Mouse (Mus musculus): ENCODE results near the gene Ccdc106. TPM values are rescaled to one million over a fixed set of nuclear protein-coding genes. Genes with fewer than 3 reads are reported as not detected.
A peak's percentile ranks its signal among the peaks of the same experiment; 100 is the strongest.

Ccdc106 gene
- polyA plus RNA-seq, 1 experiment = 42.4 TPM

GRCm38 (mm10) chr7:5081241-5081640, 60.9 kb downstream of the Ccdc106 start:
- no peak for DNase-seq
- H3K27ac ChIP-seq (ENCODE audit: insufficient read depth, low read length) = no peak overlapping the region

GRCm38 (mm10) chr7:5081939-5082338, 61.6 kb downstream of the Ccdc106 start:
- TF ChIP-seq CTCF (IDR thresholded peaks at IDR 0.05; ENCODE audit: borderline replicate concordance, insufficient read depth, low read depth, low read length) (no peak), POLR2A (IDR thresholded peaks at IDR 0.05; ENCODE audit: borderline replicate concordance, insufficient read depth, low read length) (no peak)
- Histone ChIP-seq H3K27ac (ENCODE audit: insufficient read depth, low read length) (no peak overlapping the region), H3K4me1 (ENCODE audit: control insufficient read depth, insufficient read depth, low read length) (peaks cover 7% of the 10 kb centered on the region), H3K27me3 (ENCODE audit: control insufficient read depth, insufficient read depth, low read length) (no peaks in the 10 kb centered on the region), H3K4me3 (replicated peaks; ENCODE audit: insufficient read depth, low read depth, low read length) (no peak overlapping the region)
- DNase-seq = no peak
- 88% methylated on average over 2 of the region's 2 CpGs for WGBS

More at GRCm38 (mm10) chr7:5081241-5081640, 60.9 kb downstream of the Ccdc106 start:
- H3K4me1 ChIP-seq (ENCODE audit: control insufficient read depth, insufficient read depth, low read length) = peaks cover 6% of the 10 kb centered on the region
- peak overlapping the region; percentile 24 for H3K4me3 ChIP-seq (replicated peaks; ENCODE audit: insufficient read depth, low read depth, low read length)
- TF ChIP-seq CTCF (IDR thresholded peaks at IDR 0.05; ENCODE audit: borderline replicate concordance, insufficient read depth, low read depth, low read length) (no peak), POLR2A (IDR thresholded peaks at IDR 0.05; ENCODE audit: borderline replicate concordance, insufficient read depth, low read length) (no peak)
- WGBS = 49% methylated on average over 6 of the region's 6 CpGs
- no peaks in the 10 kb centered on the region for H3K27me3 ChIP-seq (ENCODE audit: control insufficient read depth, insufficient read depth, low read length)

GRCm38 (mm10) chr7:5083325-5084105, 63.2 kb downstream of the Ccdc106 start:
- peak in 1 of 2 experiments; percentile 8 for DNase-seq
- WGBS = 90% methylated on average over 18 of the region's 18 CpGs
- no peak overlapping the region for H3K27ac ChIP-seq (ENCODE audit: insufficient read depth, low read length)
- H3K27me3 ChIP-seq (ENCODE audit: control insufficient read depth, insufficient read depth, low read length) = no peaks in the 10 kb centered on the region
- peaks cover 11% of the 10 kb centered on the region for H3K4me1 ChIP-seq (ENCODE audit: control insufficient read depth, insufficient read depth, low read length)
- TF ChIP-seq POLR2A (IDR thresholded peaks at IDR 0.05; ENCODE audit: borderline replicate concordance, insufficient read depth, low read length) (no peak), CTCF (IDR thresholded peaks at IDR 0.05; ENCODE audit: borderline replicate concordance, insufficient read depth, low read depth, low read length) (no peak)
- H3K4me3 ChIP-seq (replicated peaks; ENCODE audit: insufficient read depth, low read depth, low read length) = no peak overlapping the region

- Histone ChIP-seq H3K4me1 (ENCODE audit: control insufficient read depth, insufficient read depth, low read length) (peaks cover 13% of the 10 kb centered on the region), H3K4me3 (replicated peaks; ENCODE audit: insufficient read depth, low read depth, low read length) (no peak overlapping the region), H3K27ac (ENCODE audit: insufficient read depth, low read length) (no peak overlapping the region), H3K27me3 (ENCODE audit: control insufficient read depth, insufficient read depth, low read length) (no peaks in the 10 kb centered on the region)
- WGBS = 100% methylated on average over 1 of the region's 1 CpGs
- TF ChIP-seq CTCF (IDR thresholded peaks at IDR 0.05; ENCODE audit: borderline replicate concordance, insufficient read depth, low read depth, low read length) (no peak), POLR2A (IDR thresholded peaks at IDR 0.05; ENCODE audit: borderline replicate concordance, insufficient read depth, low read length) (no peak)
- peak in 1 of 2 experiments; percentile 9 for DNase-seq
Measured at GRCm38 (mm10) chr7:5085512-5085911, 65.2 kb downstream of the Ccdc106 start.

GRCm38 (mm10) chr7:5086921-5087440, 66.6 kb downstream of the Ccdc106 start:
- 53% methylated on average over 5 of the region's 5 CpGs for WGBS
- H3K4me3 ChIP-seq (replicated peaks; ENCODE audit: insufficient read depth, low read depth, low read length) = no peak overlapping the region
- H3K4me1 ChIP-seq (ENCODE audit: control insufficient read depth, insufficient read depth, low read length) = peaks cover 13% of the 10 kb centered on the region
- TF ChIP-seq CTCF (IDR thresholded peaks at IDR 0.05; ENCODE audit: borderline replicate concordance, insufficient read depth, low read depth, low read length) = no peak
- no peak for TF ChIP-seq POLR2A (IDR thresholded peaks at IDR 0.05; ENCODE audit: borderline replicate concordance, insufficient read depth, low read length)
- H3K27ac ChIP-seq (ENCODE audit: insufficient read depth, low read length) = no peak overlapping the region
- peak in 1 of 2 experiments; percentile 9 for DNase-seq
- H3K27me3 ChIP-seq (ENCODE audit: control insufficient read depth, insufficient read depth, low read length) = no peaks in the 10 kb centered on the region

GRCm38 (mm10) chr7:5087886-5088285, 67.5 kb downstream of the Ccdc106 start:
- DNase-seq = no peak
- Histone ChIP-seq H3K27ac (ENCODE audit: insufficient read depth, low read length) (no peak overlapping the region), H3K4me1 (ENCODE audit: control insufficient read depth, insufficient read depth, low read length) (peaks cover 13% of the 10 kb centered on the region), H3K27me3 (ENCODE audit: control insufficient read depth, insufficient read depth, low read length) (no peaks in the 10 kb centered on the region), H3K4me3 (replicated peaks; ENCODE audit: insufficient read depth, low read depth, low read length) (no peak overlapping the region)
- TF ChIP-seq CTCF (IDR thresholded peaks at IDR 0.05; ENCODE audit: borderline replicate concordance, insufficient read depth, low read depth, low read length) (no peak), POLR2A (IDR thresholded peaks at IDR 0.05; ENCODE audit: borderline replicate concordance, insufficient read depth, low read length) (no peak)
- WGBS = 30% methylated on average over 4 of the region's 4 CpGs

GRCm38 (mm10) chr7:5089853-5090252, 69.5 kb downstream of the Ccdc106 start:
- Histone ChIP-seq H3K27me3 (ENCODE audit: control insufficient read depth, insufficient read depth, low read length) (no peaks in the 10 kb centered on the region), H3K27ac (ENCODE audit: insufficient read depth, low read length) (no peak overlapping the region), H3K4me1 (ENCODE audit: control insufficient read depth, insufficient read depth, low read length) (peaks cover 13% of the 10 kb centered on the region), H3K4me3 (replicated peaks; ENCODE audit: insufficient read depth, low read depth, low read length) (no peak overlapping the region)
- TF ChIP-seq POLR2A (IDR thresholded peaks at IDR 0.05; ENCODE audit: borderline replicate concordance, insufficient read depth, low read length) = no peak
- TF ChIP-seq CTCF (IDR thresholded peaks at IDR 0.05; ENCODE audit: borderline replicate concordance, insufficient read depth, low read depth, low read length) = no peak
- 83% methylated on average over 15 of the region's 15 CpGs for WGBS
- DNase-seq = peak in 1 of 2 experiments; percentile 8

Data from cerebellum, adult 2 months (tissue).